9 mouse cellular contexts compared by ENCODE assay signal in the genomic region with DNA sequence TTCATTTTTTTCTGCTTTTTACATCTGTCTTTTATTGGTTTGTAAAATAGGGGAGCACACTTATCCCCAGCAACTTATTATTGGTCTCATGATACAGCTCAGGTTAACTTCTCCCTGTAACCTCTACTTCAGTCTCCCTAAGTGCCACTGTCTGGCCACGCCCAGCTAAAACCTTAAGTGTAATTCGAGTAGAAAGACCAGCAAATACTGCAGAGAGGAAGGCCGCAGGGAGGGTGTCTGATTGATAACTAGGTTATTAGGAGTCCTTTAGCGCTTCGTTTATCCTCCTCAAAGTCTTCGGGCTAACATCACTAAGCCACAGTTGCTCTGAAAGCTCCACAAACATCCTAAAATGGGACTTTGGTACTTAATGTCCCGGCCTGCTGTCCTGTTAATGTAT. TPM values are rescaled to one million over a fixed set of nuclear protein-coding genes. Genes with fewer than 3 reads are reported as not detected.
DNase-seq lines count a peak whose midpoint lies in the region; ATAC-seq and TF ChIP-seq lines count a peak whose summit lies in the region.
"Had no signal": no experiment of that assay in that cellular context is flagged by ENCODE, and none has a peak within 500 bp of the region (broad histone marks: within the 10 kb centered on the region; RNA-seq: fewer than 3 reads in every experiment).

No protein-coding gene starts in this region.

- peak; percentile 61 for DNase-seq in embryo, embryonic 10 days (ENCODE audit: low spot score)
- no peak for DNase-seq in embryo, embryonic 9.5 days (ENCODE audit: extremely low spot score)
- no peak for DNase-seq in testis, postnatal 14 days (ENCODE audit: low spot score)
- DNase-seq in liver, embryonic 13.5 days: no peak
- no peak for DNase-seq in stomach, postnatal 0 days (ENCODE audit: low spot score)
- no peak for DNase-seq in adrenal gland, postnatal 25 days
- DNase-seq in cerebellum, adult 11-12 months: no peak

- no peak overlapping the region for H3K9ac ChIP-seq in liver, embryonic 13.5 days
- H3K9ac ChIP-seq in stomach, postnatal 0 days (ENCODE audit: low read length): no peak overlapping the region; the same call in 1 of the 2 replicates

- no peak for TF ChIP-seq CTCF in testis, adult 2 months (IDR thresholded peaks at IDR 0.05; ENCODE audit: control insufficient read depth, insufficient read depth, insufficient replicate concordance, low read depth, low read length)
- TF ChIP-seq CTCF in stomach, postnatal 0 days (IDR thresholded peaks at IDR 0.05; ENCODE audit: low read depth): no peak

- peak overlapping the region; percentile 25; the same call in 1 of the 2 replicates for H3K4me3 ChIP-seq in testis, adult 2 months (ENCODE audit: control insufficient read depth, low read depth, low read length)
- H3K4me3 ChIP-seq in liver, embryonic 13.5 days (replicated peaks): peak overlapping the region; percentile 50
- peak overlapping the region; percentile 50 for H3K4me3 ChIP-seq in stomach, postnatal 0 days (ENCODE audit: low read depth, low read length)

- no peak overlapping the region for H3K27ac ChIP-seq in testis, adult 2 months (ENCODE audit: control insufficient read depth, insufficient read depth, low read depth, low read length)
- H3K27ac ChIP-seq in liver, embryonic 13.5 days: no peak overlapping the region
- no peak overlapping the region for H3K27ac ChIP-seq in stomach, postnatal 0 days (replicated peaks)
- H3K27ac ChIP-seq: macrophage had no signal

- no peaks in the 10 kb centered on the region for H3K27me3 ChIP-seq in testis, adult 2 months (ENCODE audit: control insufficient read depth, insufficient read depth, low read length)
- peaks cover 29% of the 10 kb centered on the region for H3K27me3 ChIP-seq in liver, embryonic 13.5 days
- no peaks in the 10 kb centered on the region for H3K27me3 ChIP-seq in stomach, postnatal 0 days (ENCODE audit: control insufficient read depth, insufficient read depth, low read length)

- ATAC-seq in liver, embryonic 13.5 days (ENCODE audit: low read depth): no peak
- no peak for ATAC-seq in stomach, postnatal 0 days (ENCODE audit: low FRiP score, low TSS enrichment)

- H3K4me1 ChIP-seq in testis, adult 2 months (ENCODE audit: control insufficient read depth, insufficient read depth, low read length): peaks cover 7% of the 10 kb centered on the region
- H3K4me1 ChIP-seq in liver, embryonic 13.5 days (replicated peaks): 0 out of 2 replicates have a peak, but pooled peaks cover 2% of the 10 kb centered on the region
- no peaks in the 10 kb centered on the region for H3K4me1 ChIP-seq in stomach, postnatal 0 days (replicated peaks; ENCODE audit: control insufficient read depth, insufficient read depth)

- 7% methylated on average over 7 of the region's 7 CpGs for WGBS in liver, embryonic 13.5 days (ENCODE audit: insufficient replicate concordance)
- WGBS in stomach, postnatal 0 days: 9% methylated on average over 7 of the region's 7 CpGs

- no peak for TF ChIP-seq POLR2A in testis, adult 2 months (IDR thresholded peaks at IDR 0.05; ENCODE audit: control insufficient read depth, low read depth, low read length)

- H3K9me3 ChIP-seq in liver, embryonic 13.5 days (replicated peaks): no peaks in the 10 kb centered on the region
- H3K9me3 ChIP-seq in stomach, postnatal 0 days (ENCODE audit: control insufficient read depth, low read length): no peaks in the 10 kb centered on the region

- no peak for TF ChIP-seq EP300 in stomach, postnatal 0 days (optimal IDR thresholded peaks at IDR 0.05)

- no peaks in the 10 kb centered on the region for H3K36me3 ChIP-seq in testis, adult 2 months (ENCODE audit: control insufficient read depth, insufficient read depth, low read length)
- no peaks in the 10 kb centered on the region for H3K36me3 ChIP-seq in liver, embryonic 13.5 days
- no peaks in the 10 kb centered on the region for H3K36me3 ChIP-seq in stomach, postnatal 0 days (ENCODE audit: control insufficient read depth, insufficient read depth, low read length)

- peak overlapping the region; percentile 64 for H3K4me2 ChIP-seq in liver, embryonic 13.5 days
- H3K4me2 ChIP-seq in stomach, postnatal 0 days (replicated peaks; ENCODE audit: low read depth): peak overlapping the region; percentile 76

RNA-seq across cellular contexts. Expression of gene Areg, which starts 0.4 kb away (rescaled TPM):
- polyA plus RNA-seq in testis, adult 2 months (2012; rRNA removed): not detected in 2 replicates
- not detected in 2 replicates for polyA plus RNA-seq in liver, embryonic 13.5 days (2015; fragmentation: Nextera tagmentation; extraction: Ambion mirVana)
- polyA plus RNA-seq in stomach, postnatal 0 days (2015; fragmentation: Nextera tagmentation; extraction: Ambion mirVana): 14.4 and 14.9 TPM in 2 replicates
- not detected in 2 replicates for total RNA-seq in adrenal gland, postnatal 25 days (2021)
- polyA plus RNA-seq: macrophage had no signal

Comparison
In these comparisons a context has a peak if more than half of its experiments do, and no peak if none do; other contexts are left out.
1. RNA of gene Areg, which starts 0.4 kb away (polyA plus RNA-seq): 14.4 to 14.9 TPM in stomach, postnatal 0 days; not detected in testis, adult 2 months and not detected in liver, embryonic 13.5 days; every median in the first group is over 10 times any median in the second.
2. Peak in every context shown above with its lines, with median percentiles within 50 percentile points of each other: H3K4me3 ChIP-seq.